Mouse (Mus musculus): ENCODE data around the gene Zbed3. TPM values are rescaled to one million over a fixed set of nuclear protein-coding genes. Genes with fewer than 3 reads are reported as not detected.

Gene Zbed3
- polyA plus RNA-seq, 1 experiment from 2014 or later: 30.2 TPM

DNA sequence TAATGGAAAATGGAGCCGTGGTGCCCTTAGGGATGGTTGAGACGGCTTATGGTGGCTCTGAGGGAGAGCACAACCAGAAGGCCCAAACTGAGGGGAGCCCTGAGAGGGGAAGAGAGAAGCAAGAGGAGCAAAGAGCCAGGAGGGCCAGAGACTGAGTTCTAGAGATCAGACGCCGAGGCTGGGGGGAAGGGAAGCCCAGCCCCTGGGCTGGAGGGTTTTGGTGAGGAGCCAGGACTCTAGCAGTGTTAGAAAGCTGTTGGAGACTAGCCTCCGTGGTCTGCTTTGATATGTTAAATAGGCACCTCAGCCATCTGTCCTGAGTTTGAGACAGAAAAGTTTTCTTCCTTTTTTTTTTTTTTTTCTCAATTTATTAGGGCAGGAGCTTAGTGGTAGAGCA is 3.9 kb downstream of the Zbed3 start:
- no peak for ATAC-seq
- Histone ChIP-seq H3K4me3 (ENCODE audit: low read depth, low read length) (peak overlapping the region; percentile 87), H3K9ac (ENCODE audit: low read depth, low read length) (peak overlapping the region; percentile 68), H3K4me1 (ENCODE audit: control insufficient read depth, insufficient read depth, low read length) (peaks cover 26% of the 10 kb centered on the region), H3K4me2 (ENCODE audit: low read length) (peak overlapping the region; percentile 84), H3K27ac (ENCODE audit: low read length) (peak overlapping the region; percentile 70), H3K27me3 (ENCODE audit: control insufficient read depth, insufficient read depth, low read depth, low read length) (no peaks in the 10 kb centered on the region), H3K9me3 (replicated peaks; ENCODE audit: control insufficient read depth, low read length, poor library complexity, severe bottlenecking) (no peaks in the 10 kb centered on the region), H3K36me3 (ENCODE audit: control insufficient read depth, insufficient read depth, low read length) (no peaks in the 10 kb centered on the region)
- 0% methylated on average over 5 of the region's 5 CpGs for WGBS

DNA sequence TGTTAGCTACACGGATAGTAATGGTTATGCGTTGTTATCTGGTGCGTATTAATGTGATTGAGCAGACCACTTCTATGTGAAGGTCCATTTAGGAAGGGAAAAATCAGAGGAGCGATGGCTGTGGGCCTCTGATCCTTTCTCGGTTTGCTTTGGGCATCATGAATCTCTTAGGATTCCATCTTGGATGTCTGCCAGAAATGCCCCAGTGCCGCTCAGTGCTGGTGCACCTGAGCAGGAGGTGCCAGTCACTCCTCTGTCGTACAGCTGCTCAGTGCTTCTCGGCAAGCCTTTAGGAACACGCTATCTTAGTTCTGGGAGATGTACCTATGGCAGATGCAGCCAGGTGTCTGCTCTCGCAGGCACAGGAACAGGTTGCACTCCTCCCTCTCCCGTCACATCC is 5.4 kb downstream of the Zbed3 start:
- Histone ChIP-seq H3K4me1 (ENCODE audit: control insufficient read depth, insufficient read depth, low read length) (peaks cover 26% of the 10 kb centered on the region), H3K9me3 (replicated peaks; ENCODE audit: control insufficient read depth, low read length, poor library complexity, severe bottlenecking) (no peaks in the 10 kb centered on the region), H3K27me3 (ENCODE audit: control insufficient read depth, insufficient read depth, low read depth, low read length) (no peaks in the 10 kb centered on the region), H3K27ac (ENCODE audit: low read length) (no peak overlapping the region), H3K36me3 (ENCODE audit: control insufficient read depth, insufficient read depth, low read length) (no peaks in the 10 kb centered on the region), H3K9ac (ENCODE audit: low read depth, low read length) (no peak overlapping the region), H3K4me2 (ENCODE audit: low read length) (no peak overlapping the region), H3K4me3 (ENCODE audit: low read depth, low read length) (no peak overlapping the region)
- WGBS: 72% methylated on average over 11 of the region's 11 CpGs
- no peak for ATAC-seq

DNA sequence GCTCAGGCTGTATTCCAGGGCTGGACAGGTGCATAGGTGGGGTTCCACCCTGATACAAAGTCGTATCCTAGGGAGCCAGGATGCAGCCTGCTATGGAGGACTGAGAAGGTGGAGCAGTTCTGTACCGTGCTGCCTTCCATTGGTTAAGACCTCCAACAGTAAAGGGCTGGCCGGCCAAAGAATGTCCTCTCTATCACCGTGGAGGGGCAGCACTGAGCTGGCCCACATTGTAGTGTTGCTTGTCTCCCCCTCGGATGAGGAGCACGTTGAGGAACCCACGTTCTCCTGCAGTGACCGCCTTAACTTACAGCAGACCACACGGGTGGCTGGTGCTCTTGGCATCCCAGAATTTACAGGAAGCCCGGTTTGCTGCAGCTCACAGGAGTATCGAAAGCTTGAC is 7.1 kb downstream of the Zbed3 start:
- Histone ChIP-seq H3K4me3 (ENCODE audit: low read depth, low read length) (no peak overlapping the region), H3K4me2 (ENCODE audit: low read length) (no peak overlapping the region), H3K27me3 (ENCODE audit: control insufficient read depth, insufficient read depth, low read depth, low read length) (no peaks in the 10 kb centered on the region), H3K4me1 (ENCODE audit: control insufficient read depth, insufficient read depth, low read length) (peaks cover 26% of the 10 kb centered on the region), H3K36me3 (ENCODE audit: control insufficient read depth, insufficient read depth, low read length) (no peaks in the 10 kb centered on the region), H3K9me3 (replicated peaks; ENCODE audit: control insufficient read depth, low read length, poor library complexity, severe bottlenecking) (peaks cover 3% of the 10 kb centered on the region), H3K27ac (ENCODE audit: low read length) (no peak overlapping the region), H3K9ac (ENCODE audit: low read depth, low read length) (no peak overlapping the region)
- WGBS: 58% methylated on average over 11 of the region's 11 CpGs
- no peak for ATAC-seq

DNA sequence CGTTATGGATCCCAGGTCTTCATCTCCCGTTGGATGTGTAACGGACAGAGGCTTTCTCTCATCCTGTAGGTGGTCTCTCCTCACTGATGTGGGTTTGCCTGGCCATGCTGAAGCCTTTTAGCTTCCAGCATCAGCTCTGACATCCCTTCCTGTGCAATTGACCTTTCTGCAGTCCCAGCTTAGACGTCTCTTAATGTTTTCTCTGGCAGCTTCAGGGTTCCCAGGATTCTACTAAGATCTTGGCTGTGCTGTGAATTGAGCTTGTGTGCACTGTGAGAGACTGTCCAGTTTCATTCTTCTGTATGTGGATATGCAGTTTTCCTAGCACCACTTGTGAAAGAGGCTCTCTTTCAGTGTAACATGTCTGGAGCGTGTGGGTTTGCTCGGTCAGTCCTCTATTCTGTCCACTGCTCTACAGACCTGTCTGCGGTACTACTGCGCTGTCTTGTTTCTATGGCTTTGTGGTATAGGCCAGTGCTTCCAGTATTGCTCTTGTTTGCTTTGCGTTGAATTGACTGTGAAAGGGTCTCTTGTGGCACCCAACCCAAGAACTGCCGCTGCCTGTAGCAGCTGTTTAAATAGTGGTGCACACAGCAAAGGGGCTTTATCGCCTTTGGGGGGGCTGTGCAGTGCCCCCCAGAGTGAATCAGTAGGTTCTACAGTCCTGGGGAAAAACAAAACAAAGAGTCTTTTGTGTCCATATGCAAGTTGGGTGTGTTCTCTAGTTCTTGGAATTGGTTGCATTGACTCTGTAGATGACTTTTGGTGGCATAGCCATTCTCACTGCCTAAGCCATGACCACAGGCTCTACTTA is 8.9 kb downstream of the Zbed3 start:
- H3K9me3 ChIP-seq (replicated peaks; ENCODE audit: control insufficient read depth, low read length, poor library complexity, severe bottlenecking): peaks cover 3% of the 10 kb centered on the region
- no peak overlapping the region for H3K9ac ChIP-seq (ENCODE audit: low read depth, low read length)
- ATAC-seq: no peak
- 81% methylated on average over 11 of the region's 11 CpGs for WGBS
- H3K4me3 ChIP-seq (ENCODE audit: low read depth, low read length): no peak overlapping the region
- H3K27me3 ChIP-seq (ENCODE audit: control insufficient read depth, insufficient read depth, low read depth, low read length): no peaks in the 10 kb centered on the region
- H3K4me1 ChIP-seq (ENCODE audit: control insufficient read depth, insufficient read depth, low read length): peaks cover 12% of the 10 kb centered on the region
- no peak overlapping the region for H3K4me2 ChIP-seq (ENCODE audit: low read length)
- no peak overlapping the region for H3K27ac ChIP-seq (ENCODE audit: low read length)
- peaks cover 7% of the 10 kb centered on the region for H3K36me3 ChIP-seq (ENCODE audit: control insufficient read depth, insufficient read depth, low read length)

DNA sequence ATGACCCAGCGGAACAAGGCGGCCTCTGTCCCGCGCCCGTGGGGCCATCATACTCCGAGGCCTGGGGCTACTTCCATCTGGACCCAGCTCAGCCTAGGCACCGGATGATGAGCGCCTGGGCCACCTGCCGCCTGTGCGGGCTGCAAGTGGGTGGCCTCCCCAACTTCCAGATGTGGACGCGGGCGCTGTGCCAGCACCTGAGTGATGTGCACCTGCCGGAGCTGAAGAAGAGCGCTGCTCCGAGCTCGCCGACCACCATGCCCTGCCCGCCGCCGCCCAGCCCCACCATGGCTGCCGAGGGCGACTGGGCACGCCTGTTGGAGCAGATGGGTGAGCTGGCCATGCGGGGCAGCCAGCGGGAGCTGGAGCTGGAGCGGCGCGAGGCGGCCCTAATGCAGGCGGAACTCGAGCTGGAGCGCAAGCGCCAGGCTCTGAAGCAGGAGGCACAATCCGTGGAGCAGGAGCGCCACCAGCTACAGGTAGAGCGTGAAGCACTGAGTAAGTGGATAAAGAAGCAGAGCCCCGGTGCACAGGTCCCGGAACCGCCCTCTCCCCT is 12.8 kb downstream of the Zbed3 start:
- 69% methylated on average over 40 of the region's 40 CpGs for WGBS
- Histone ChIP-seq H3K9ac (ENCODE audit: low read depth, low read length) (peak overlapping the region; percentile 10; the same call in 1 of the 2 replicates), H3K9me3 (replicated peaks; ENCODE audit: control insufficient read depth, low read length, poor library complexity, severe bottlenecking) (peaks cover 3% of the 10 kb centered on the region), H3K4me2 (ENCODE audit: low read length) (peak overlapping the region; percentile 23; the same call in 1 of the 2 replicates), H3K4me3 (ENCODE audit: low read depth, low read length) (peak overlapping the region; percentile 15; the same call in 1 of the 2 replicates), H3K27me3 (ENCODE audit: control insufficient read depth, insufficient read depth, low read depth, low read length) (no peaks in the 10 kb centered on the region), H3K36me3 (ENCODE audit: control insufficient read depth, insufficient read depth, low read length) (peaks cover 18% of the 10 kb centered on the region), H3K4me1 (ENCODE audit: control insufficient read depth, insufficient read depth, low read length) (no peaks in the 10 kb centered on the region), H3K27ac (ENCODE audit: low read length) (no peak overlapping the region)
- peak; percentile 48; the same call in 1 of the 2 replicates for ATAC-seq

DNA sequence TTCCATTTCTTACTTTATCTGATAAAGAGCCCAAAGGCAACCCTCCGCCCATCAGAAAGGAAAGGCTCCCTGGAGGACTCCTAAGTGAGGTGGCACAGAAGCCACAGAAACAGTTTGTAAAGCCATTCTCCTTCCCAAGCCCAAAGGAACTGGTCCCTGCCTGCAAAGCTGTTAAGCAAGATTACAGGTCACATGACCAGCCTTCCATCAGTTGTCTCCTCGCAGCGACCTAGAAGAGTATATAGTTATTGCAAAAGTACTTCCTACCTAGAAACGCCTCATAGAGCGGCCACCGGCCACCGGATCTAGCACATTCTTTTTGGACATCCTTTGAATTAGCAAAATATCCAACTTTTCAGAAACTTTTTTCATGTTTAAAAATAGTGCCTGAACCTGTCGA is 20.1 kb downstream of the Zbed3 start:
- ATAC-seq: no peak
- H3K9ac ChIP-seq (ENCODE audit: low read depth, low read length): no peak overlapping the region
- H3K4me3 ChIP-seq (ENCODE audit: low read depth, low read length): no peak overlapping the region
- no peak overlapping the region for H3K4me2 ChIP-seq (ENCODE audit: low read length)
- no peaks in the 10 kb centered on the region for H3K27me3 ChIP-seq (ENCODE audit: control insufficient read depth, insufficient read depth, low read depth, low read length)
- H3K27ac ChIP-seq (ENCODE audit: low read length): no peak overlapping the region
- H3K36me3 ChIP-seq (ENCODE audit: control insufficient read depth, insufficient read depth, low read length): peaks cover 5% of the 10 kb centered on the region; the same call in 1 of the 2 replicates
- 90% methylated on average over 8 of the region's 8 CpGs for whole genome bisulfite sequencing
- no peaks in the 10 kb centered on the region for H3K4me1 ChIP-seq (ENCODE audit: control insufficient read depth, insufficient read depth, low read length)
- no peaks in the 10 kb centered on the region for H3K9me3 ChIP-seq (replicated peaks; ENCODE audit: control insufficient read depth, low read length, poor library complexity, severe bottlenecking)

DNA sequence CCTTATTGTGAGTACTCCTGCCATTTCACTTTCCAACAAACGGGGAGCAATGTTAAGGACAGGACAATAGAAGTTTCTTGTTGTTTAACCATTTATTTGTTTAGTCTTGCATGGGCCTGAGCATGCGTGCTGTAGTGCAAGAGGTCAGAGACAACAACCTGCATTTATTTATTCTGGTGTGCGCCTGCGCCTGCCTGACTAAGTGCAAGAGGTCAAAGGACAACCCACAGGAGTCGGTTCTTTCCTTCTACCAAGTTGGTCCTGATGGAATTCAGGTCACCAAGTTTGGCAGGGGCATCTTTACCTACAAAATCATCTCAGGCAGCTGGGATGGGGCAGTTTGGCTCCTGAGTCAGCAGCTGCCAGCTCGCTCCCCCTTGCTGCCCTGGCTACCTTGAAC is 22.5 kb downstream of the Zbed3 start:
- H3K4me1 ChIP-seq (ENCODE audit: control insufficient read depth, insufficient read depth, low read length): no peaks in the 10 kb centered on the region
- no peak for ATAC-seq
- no peak overlapping the region for H3K9ac ChIP-seq (ENCODE audit: low read depth, low read length)
- H3K36me3 ChIP-seq (ENCODE audit: control insufficient read depth, insufficient read depth, low read length): peaks cover 4% of the 10 kb centered on the region
- H3K4me3 ChIP-seq (ENCODE audit: low read depth, low read length): no peak overlapping the region
- H3K9me3 ChIP-seq (replicated peaks; ENCODE audit: control insufficient read depth, low read length, poor library complexity, severe bottlenecking): no peaks in the 10 kb centered on the region
- 78% methylated on average over 6 of the region's 6 CpGs for WGBS
- H3K27ac ChIP-seq (ENCODE audit: low read length): no peak overlapping the region
- no peaks in the 10 kb centered on the region for H3K27me3 ChIP-seq (ENCODE audit: control insufficient read depth, insufficient read depth, low read depth, low read length)
- H3K4me2 ChIP-seq (ENCODE audit: low read length): no peak overlapping the region

DNA sequence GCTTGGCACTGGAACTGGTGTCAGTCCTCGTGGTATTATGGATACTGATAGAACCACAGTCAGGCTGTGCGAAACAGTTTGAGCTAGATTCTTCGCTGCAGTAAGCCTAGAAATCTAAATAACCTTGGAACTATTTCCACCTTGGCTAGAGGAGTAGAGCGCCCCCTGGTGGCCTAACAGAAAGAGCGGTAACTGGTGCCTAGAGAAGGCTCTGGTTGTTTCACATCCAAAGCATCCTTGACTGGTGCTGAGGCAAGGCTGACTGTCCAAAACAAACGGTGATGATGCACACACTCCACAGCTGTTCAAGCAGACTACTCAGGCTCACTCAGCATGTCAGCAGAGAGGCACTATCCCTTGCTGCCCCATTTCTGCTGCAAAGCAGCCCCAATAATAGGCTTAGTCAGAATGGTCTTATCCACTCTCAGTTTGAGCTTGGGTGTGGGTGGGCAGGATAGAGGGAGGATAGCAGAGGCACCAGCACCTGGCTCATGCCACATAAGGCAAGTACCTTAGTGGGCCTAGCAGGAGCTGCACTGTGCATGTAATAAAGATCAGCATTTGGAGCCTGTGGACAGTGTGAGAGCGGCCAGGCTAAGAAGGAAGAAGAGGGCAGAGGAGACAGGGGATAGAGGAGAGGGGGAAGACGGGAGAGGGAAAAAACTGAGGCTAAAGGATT is 23.7 kb downstream of the Zbed3 start:
- WGBS: 22% methylated on average over 8 of the region's 8 CpGs
- peaks cover 13% of the 10 kb centered on the region for H3K36me3 ChIP-seq (ENCODE audit: control insufficient read depth, insufficient read depth, low read length)
- H3K27ac ChIP-seq (ENCODE audit: low read length): no peak overlapping the region
- peak; percentile 79 for ATAC-seq
- no peak overlapping the region for H3K9ac ChIP-seq (ENCODE audit: low read depth, low read length)
- H3K4me2 ChIP-seq (ENCODE audit: low read length): no peak overlapping the region
- no peaks in the 10 kb centered on the region for H3K27me3 ChIP-seq (ENCODE audit: control insufficient read depth, insufficient read depth, low read depth, low read length)
- no peaks in the 10 kb centered on the region for H3K9me3 ChIP-seq (replicated peaks; ENCODE audit: control insufficient read depth, low read length, poor library complexity, severe bottlenecking)
- no peaks in the 10 kb centered on the region for H3K4me1 ChIP-seq (ENCODE audit: control insufficient read depth, insufficient read depth, low read length)
- no peak overlapping the region for H3K4me3 ChIP-seq (ENCODE audit: low read depth, low read length)

DNA sequence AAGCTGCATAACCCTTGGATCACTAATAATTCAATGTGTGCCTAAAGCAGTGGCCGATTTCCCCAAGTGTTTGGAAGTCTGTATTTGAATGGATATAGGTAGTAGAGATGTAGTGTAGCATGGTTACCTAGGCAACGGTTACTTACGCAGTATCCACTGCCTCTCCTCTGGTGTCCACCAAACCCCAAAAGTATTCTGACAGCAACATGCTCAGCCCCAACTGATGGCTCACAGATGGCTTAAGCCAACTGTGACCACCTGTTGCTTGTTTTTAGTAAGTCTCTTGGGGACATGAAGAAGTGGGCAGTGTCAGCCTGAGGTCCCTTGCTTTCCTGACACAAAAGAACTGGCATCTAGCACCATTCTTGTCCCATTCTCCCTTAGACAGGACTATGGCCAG is 25.1 kb downstream of the Zbed3 start:
- ATAC-seq: no peak
- whole genome bisulfite sequencing: 83% methylated on average over 3 of the region's 3 CpGs
- Histone ChIP-seq H3K9me3 (replicated peaks; ENCODE audit: control insufficient read depth, low read length, poor library complexity, severe bottlenecking) (no peaks in the 10 kb centered on the region), H3K9ac (ENCODE audit: low read depth, low read length) (no peak overlapping the region), H3K27me3 (ENCODE audit: control insufficient read depth, insufficient read depth, low read depth, low read length) (no peaks in the 10 kb centered on the region), H3K36me3 (ENCODE audit: control insufficient read depth, insufficient read depth, low read length) (peaks cover 17% of the 10 kb centered on the region), H3K27ac (ENCODE audit: low read length) (no peak overlapping the region), H3K4me3 (ENCODE audit: low read depth, low read length) (no peak overlapping the region), H3K4me2 (ENCODE audit: low read length) (no peak overlapping the region), H3K4me1 (ENCODE audit: control insufficient read depth, insufficient read depth, low read length) (no peaks in the 10 kb centered on the region)
